Mouse (Mus musculus) adrenal gland, postnatal 25 days (tissue): ENCODE results near the gene Clip4. TPM values are rescaled to one million over a fixed set of nuclear protein-coding genes. Genes with fewer than 3 reads are reported as not detected.
"Not testable (repeated sequence)": the region's sequence is repeated elsewhere in the genome, so short reads cannot be mapped to it uniquely, and the experiment has no call there.

Source experiments
- DNase-seq: peaks from one replicate; pipeline ENCODE4 v3.0.0; 2021; ENCODE audit warnings: mixed read lengths
- long read RNA-seq: library from polyadenylated mRNA; stranded (forward); transcript quantifications from one replicate; pipeline ENCODE4 v2.0.0, GENCODE M21; 2021
- total RNA-seq: library from RNA; stranded (reverse); gene quantifications from 2 replicates; pipeline ENCODE4 v1.2.3, GENCODE M21; 2021

Clip4 gene
- total RNA-seq, result 15.9 and 17.2 TPM in 2 replicates
- long read RNA-seq, partial matches to known transcripts, result 0 of 22 reads
- long read RNA-seq, other reads (novel, unspliced or antisense), result 22 of 22 reads

GRCm38 (mm10) chr17:71768173-71768572 lies at the start of gene Clip4:
Gene Clip4, plus strand, starts transcription at chr17:71768473.
- DNase-seq, result not testable (repeated sequence)

GRCm38 (mm10) chr17:71720434-71720833 lies 47.8 kb upstream of the Clip4 start:
- DNase-seq, result no peak

GRCm38 (mm10) chr17:71721019-71721418 lies 47.3 kb upstream of the Clip4 start:
- peak; percentile 26 for DNase-seq

- no peak for DNase-seq
Observed at GRCm38 (mm10) chr17:71730655-71731054, 37.6 kb upstream of the Clip4 start.

- DNase-seq, result no peak
Observed at GRCm38 (mm10) chr17:71736442-71736841, 31.8 kb upstream of the Clip4 start.

GRCm38 (mm10) chr17:71742156-71742555 lies 26.1 kb upstream of the Clip4 start:
- no peak for DNase-seq

GRCm38 (mm10) chr17:71742935-71743334 lies 25.3 kb upstream of the Clip4 start:
- DNase-seq, result no peak

GRCm38 (mm10) chr17:71746114-71746513 lies 22.2 kb upstream of the Clip4 start:
- no peak for DNase-seq

- no peak for DNase-seq
Observed at GRCm38 (mm10) chr17:71747561-71747960, 20.7 kb upstream of the Clip4 start.

- DNase-seq, result no peak
Observed at GRCm38 (mm10) chr17:71749616-71750168, 18.6 kb upstream of the Clip4 start.

GRCm38 (mm10) chr17:71752831-71753230 lies 15.4 kb upstream of the Clip4 start, which contains the start of gene Pcare:
Gene Pcare, minus strand, starts transcription at chr17:71752894.
- DNase-seq, result no peak

GRCm38 (mm10) chr17:71760536-71760935 lies 7.7 kb upstream of the Clip4 start:
- no peak for DNase-seq

- DNase-seq, result no peak
Observed at GRCm38 (mm10) chr17:71769564-71769963, 1.3 kb downstream of the Clip4 start.

GRCm38 (mm10) chr17:71770696-71771095 lies 2.4 kb downstream of the Clip4 start:
- DNase-seq, result no peak

- DNase-seq, result no peak
Observed at GRCm38 (mm10) chr17:71774173-71774572, 5.9 kb downstream of the Clip4 start.

- DNase-seq, result no peak
Observed at GRCm38 (mm10) chr17:71775279-71775678, 7.0 kb downstream of the Clip4 start.

GRCm38 (mm10) chr17:71778696-71779095 lies 10.4 kb downstream of the Clip4 start:
- DNase-seq, result no peak

- no peak for DNase-seq
Observed at GRCm38 (mm10) chr17:71780490-71780889, 12.2 kb downstream of the Clip4 start.

GRCm38 (mm10) chr17:71780945-71781344 lies 12.7 kb downstream of the Clip4 start:
- DNase-seq, result no peak

GRCm38 (mm10) chr17:71782242-71782698 lies 14.0 kb downstream of the Clip4 start:
- peak; percentile 36 for DNase-seq

- peak; percentile 35 for DNase-seq
Observed at GRCm38 (mm10) chr17:71782699-71783365, 14.6 kb downstream of the Clip4 start.

GRCm38 (mm10) chr17:71783366-71783735 lies 15.1 kb downstream of the Clip4 start:
- no peak for DNase-seq

- no peak for DNase-seq
Observed at GRCm38 (mm10) chr17:71786456-71786855, 18.2 kb downstream of the Clip4 start.

- no peak for DNase-seq
Observed at GRCm38 (mm10) chr17:71791109-71791508, 22.8 kb downstream of the Clip4 start.
